Mouse (Mus musculus): Measurements from ENCODE around the gene Tsku. TPM values are rescaled to one million over a fixed set of nuclear protein-coding genes. Genes with fewer than 3 reads are reported as not detected.
A peak's percentile ranks its signal among the peaks of the same experiment; 100 is the strongest.

The Tsku gene
- total and polyA plus RNA-seq, 2 experiments from 2014 or later, result 6.1 to 32.1 TPM

GRCm38 (mm10) chr7:98309219-98310030, 51.7 kb downstream of the Tsku start:
- WGBS, result under 1% methylated on average over 53 of the region's 53 CpGs
- H3K27me3 ChIP-seq (ENCODE audit: insufficient read depth, low read length), result no peaks in the 10 kb centered on the region
- DNase-seq (ENCODE audit: low spot score) (peak; percentile 92), ATAC-seq (ENCODE audit: low FRiP score) (peak; percentile 95)
- H3K9me3 ChIP-seq (ENCODE audit: low read length), result no peaks in the 10 kb centered on the region
- H3K27ac ChIP-seq (ENCODE audit: low read depth, low read length), result peak overlapping the region; percentile 67
- no peaks in the 10 kb centered on the region for H3K36me3 ChIP-seq (ENCODE audit: insufficient read depth, low read length)
- peak; percentile 42 for TF ChIP-seq CTCF (IDR thresholded peaks at IDR 0.05)
- peak overlapping the region; percentile 91 for H3K4me3 ChIP-seq (ENCODE audit: low read depth, low read length)
- H3K4me1 ChIP-seq (ENCODE audit: insufficient read depth, low read length), result no peaks in the 10 kb centered on the region; the same call in 1 of the 2 replicates
- H3K9ac ChIP-seq (replicated peaks; ENCODE audit: low read length, poor library complexity, severe bottlenecking), result peak overlapping the region; percentile 93
- peak overlapping the region; percentile 86 for H3K4me2 ChIP-seq (ENCODE audit: low read depth, low read length, poor library complexity, severe bottlenecking)

GRCm38 (mm10) chr7:98308607-98309218, 52.4 kb downstream of the Tsku start:
- ATAC-seq (ENCODE audit: low FRiP score) (peak; percentile 69; the same call in 1 of the 2 replicates), DNase-seq (ENCODE audit: low spot score) (peak; percentile 12)
- Histone ChIP-seq H3K27me3 (ENCODE audit: insufficient read depth, low read length) (no peaks in the 10 kb centered on the region), H3K27ac (ENCODE audit: low read depth, low read length) (peak overlapping the region; percentile 67), H3K9me3 (ENCODE audit: low read length) (no peaks in the 10 kb centered on the region), H3K36me3 (ENCODE audit: insufficient read depth, low read length) (no peaks in the 10 kb centered on the region), H3K4me1 (ENCODE audit: insufficient read depth, low read length) (no peaks in the 10 kb centered on the region; the same call in 1 of the 2 replicates), H3K4me2 (ENCODE audit: low read depth, low read length, poor library complexity, severe bottlenecking) (peak overlapping the region; percentile 86), H3K9ac (replicated peaks; ENCODE audit: low read length, poor library complexity, severe bottlenecking) (peak overlapping the region; percentile 93), H3K4me3 (ENCODE audit: low read depth, low read length) (peak overlapping the region; percentile 91)
- WGBS, result under 1% methylated on average over 25 of the region's 33 CpGs
- TF ChIP-seq CTCF (IDR thresholded peaks at IDR 0.05), result no peak

- TF ChIP-seq CTCF (IDR thresholded peaks at IDR 0.05), result no peak
- peak overlapping the region; percentile 67; the same call in 1 of the 2 replicates for H3K27ac ChIP-seq (ENCODE audit: low read depth, low read length)
- H3K4me1 ChIP-seq (ENCODE audit: insufficient read depth, low read length), result no peaks in the 10 kb centered on the region; the same call in 1 of the 2 replicates
- H3K4me3 ChIP-seq (ENCODE audit: low read depth, low read length), result peak overlapping the region; percentile 91
- DNase-seq (ENCODE audit: low spot score), result peak; percentile 36
- no peaks in the 10 kb centered on the region for H3K27me3 ChIP-seq (ENCODE audit: insufficient read depth, low read length)
- no peak for ATAC-seq (ENCODE audit: low FRiP score)
- 39% methylated on average over 9 of the region's 9 CpGs for WGBS
- H3K9ac ChIP-seq (replicated peaks; ENCODE audit: low read length, poor library complexity, severe bottlenecking), result peak overlapping the region; percentile 93
- H3K4me2 ChIP-seq (ENCODE audit: low read depth, low read length, poor library complexity, severe bottlenecking), result peak overlapping the region; percentile 86
- no peaks in the 10 kb centered on the region for H3K9me3 ChIP-seq (ENCODE audit: low read length)
- no peaks in the 10 kb centered on the region for H3K36me3 ChIP-seq (ENCODE audit: insufficient read depth, low read length)
These were observed 53.1 kb downstream of the Tsku start for GRCm38 (mm10) chr7:98307921-98308606.

DNA sequence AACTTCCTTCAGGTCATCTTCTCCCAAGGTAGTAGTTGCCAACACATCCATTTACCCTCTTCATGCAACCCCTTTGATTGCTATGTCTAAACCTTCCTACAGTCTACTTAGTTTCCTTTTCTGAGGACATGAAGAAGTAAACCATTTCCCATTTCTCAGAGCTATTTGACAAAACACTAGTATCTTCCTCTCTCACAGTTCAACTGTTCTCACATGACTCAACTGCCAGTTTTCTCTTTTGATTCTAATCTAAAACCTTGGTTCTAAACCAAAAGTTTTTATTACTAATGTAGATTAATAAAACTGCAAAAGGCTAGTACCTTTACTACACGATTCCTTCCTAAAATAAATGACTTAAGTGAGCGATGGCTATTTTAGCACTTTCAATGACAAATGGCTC, 53.7 kb downstream of the Tsku start:
- ATAC-seq (ENCODE audit: low FRiP score) (no peak), DNase-seq (ENCODE audit: low spot score) (no peak)
- Histone ChIP-seq H3K9me3 (ENCODE audit: low read length) (no peaks in the 10 kb centered on the region), H3K27me3 (ENCODE audit: insufficient read depth, low read length) (no peaks in the 10 kb centered on the region), H3K4me3 (ENCODE audit: low read depth, low read length) (no peak overlapping the region), H3K27ac (ENCODE audit: low read depth, low read length) (no peak overlapping the region), H3K36me3 (ENCODE audit: insufficient read depth, low read length) (no peaks in the 10 kb centered on the region), H3K4me1 (ENCODE audit: insufficient read depth, low read length) (no peaks in the 10 kb centered on the region; the same call in 1 of the 2 replicates), H3K4me2 (ENCODE audit: low read depth, low read length, poor library complexity, severe bottlenecking) (no peak overlapping the region), H3K9ac (replicated peaks; ENCODE audit: low read length, poor library complexity, severe bottlenecking) (no peak overlapping the region)
- 92% methylated on average over 2 of the region's 2 CpGs for WGBS
- TF ChIP-seq CTCF (IDR thresholded peaks at IDR 0.05), result no peak

Other genes with a start within 250 kb of the Tsku start
- gene Myo7a, start 241.8 kb downstream of the Tsku start, total RNA-seq (2014; rRNA removed), result 66.0 and 74.3 TPM in 2 replicates
- gene Myo7a, start 241.8 kb downstream of the Tsku start, polyA plus RNA-seq (2015; fragmentation: Nextera tagmentation; extraction: Ambion mirVana), result 11.1 and 14.6 TPM in 2 replicates
- gene Omp, start 215.8 kb downstream of the Tsku start, total RNA-seq (2014; rRNA removed), result 0.55 and 0.57 TPM in 2 replicates
- 0.22 and 0.46 TPM in 2 replicates for gene Omp, start 215.8 kb downstream of the Tsku start, polyA plus RNA-seq (2015; fragmentation: Nextera tagmentation; extraction: Ambion mirVana)
- gene Capn5, start 183.1 kb downstream of the Tsku start, total RNA-seq (2014; rRNA removed), result 40.0 and 51.9 TPM in 2 replicates
- gene Capn5, start 183.1 kb downstream of the Tsku start, polyA plus RNA-seq (2015; fragmentation: Nextera tagmentation; extraction: Ambion mirVana), result 20.7 and 20.9 TPM in 2 replicates
- 1.5 and 2.0 TPM in 2 replicates for gene B3gnt6, start 161.8 kb downstream of the Tsku start, total RNA-seq (2014; rRNA removed)
- gene B3gnt6, start 161.8 kb downstream of the Tsku start, polyA plus RNA-seq (2015; fragmentation: Nextera tagmentation; extraction: Ambion mirVana), result 1.3 TPM in 2 replicates
- 12.0 and 15.5 TPM in 2 replicates for gene Acer3, start 40.1 kb downstream of the Tsku start, total RNA-seq (2014; rRNA removed)
- 19.4 and 19.8 TPM in 2 replicates for gene Acer3, start 40.1 kb downstream of the Tsku start, polyA plus RNA-seq (2015; fragmentation: Nextera tagmentation; extraction: Ambion mirVana)
- gene Gucy2d, start 79.1 kb upstream of the Tsku start, total RNA-seq (2014; rRNA removed), result 0.05 TPM in 1 of 2 replicates, not detected in the other
- gene Gucy2d, start 79.1 kb upstream of the Tsku start, polyA plus RNA-seq (2015; fragmentation: Nextera tagmentation; extraction: Ambion mirVana), result 0.05 TPM in 1 of 2 replicates, not detected in the other
- gene Lrrc32, start 128.0 kb upstream of the Tsku start, total RNA-seq (2014; rRNA removed), result 7.6 and 9.0 TPM in 2 replicates
- gene Lrrc32, start 128.0 kb upstream of the Tsku start, polyA plus RNA-seq (2015; fragmentation: Nextera tagmentation; extraction: Ambion mirVana), result 5.2 and 6.0 TPM in 2 replicates